Mouse (Mus musculus): ENCODE measurements around the gene Clps. TPM values are rescaled to one million over a fixed set of nuclear protein-coding genes. Genes with fewer than 3 reads are reported as not detected.
"Not testable (repeated sequence)": the region's sequence is repeated elsewhere in the genome, so short reads cannot be mapped to it uniquely, and the experiment has no call there.

Clps gene
- polyA plus RNA-seq, 1 experiment from 2014 or later = 0.44 TPM

- peak within 1 kb of the TSS; percentile 40 for H3K4me3 ChIP-seq
- 15% methylated on average over 48 of the region's 50 CpGs for WGBS
- H3K36me3 ChIP-seq = no peaks in the 10 kb centered on the region
- H3K27ac ChIP-seq (replicated peaks) = no peak within 1 kb of the TSS
- peak within 1 kb of the TSS; percentile 77 for H3K4me2 ChIP-seq
- peaks cover 12% of the 10 kb centered on the region for H3K4me1 ChIP-seq (replicated peaks)
- no peaks in the 10 kb centered on the region for H3K9me3 ChIP-seq
- peak within 1 kb of the TSS; percentile 40 for H3K9ac ChIP-seq
- no peaks in the 10 kb centered on the region for H3K27me3 ChIP-seq
- peak; percentile 78 for ATAC-seq (ENCODE audit: low FRiP score, low read depth)
Measured at GRCm38 (mm10) chr17:28575244-28576125, 14.9 kb upstream of the Clps start, which contains the start of gene Lhfpl5. Gene Lhfpl5, plus strand, starts transcription at chr17:28575641.

GRCm38 (mm10) chr17:28572941-28573340 lies 12.4 kb upstream of the Clps start:
- no peaks in the 10 kb centered on the region for H3K36me3 ChIP-seq
- H3K4me1 ChIP-seq (replicated peaks) = peaks cover 12% of the 10 kb centered on the region
- no peak overlapping the region for H3K9ac ChIP-seq
- H3K27me3 ChIP-seq = no peaks in the 10 kb centered on the region
- no peak for ATAC-seq (ENCODE audit: low FRiP score, low read depth)
- whole genome bisulfite sequencing = 82% methylated on average over 6 of the region's 6 CpGs
- H3K4me3 ChIP-seq = no peak overlapping the region
- no peak overlapping the region for H3K27ac ChIP-seq (replicated peaks)
- H3K4me2 ChIP-seq = no peak overlapping the region
- no peaks in the 10 kb centered on the region for H3K9me3 ChIP-seq

GRCm38 (mm10) chr17:28572521-28572920 lies 12.0 kb upstream of the Clps start:
- no peak for ATAC-seq (ENCODE audit: low FRiP score, low read depth)
- WGBS = 83% methylated on average over 7 of the region's 7 CpGs

DNA sequence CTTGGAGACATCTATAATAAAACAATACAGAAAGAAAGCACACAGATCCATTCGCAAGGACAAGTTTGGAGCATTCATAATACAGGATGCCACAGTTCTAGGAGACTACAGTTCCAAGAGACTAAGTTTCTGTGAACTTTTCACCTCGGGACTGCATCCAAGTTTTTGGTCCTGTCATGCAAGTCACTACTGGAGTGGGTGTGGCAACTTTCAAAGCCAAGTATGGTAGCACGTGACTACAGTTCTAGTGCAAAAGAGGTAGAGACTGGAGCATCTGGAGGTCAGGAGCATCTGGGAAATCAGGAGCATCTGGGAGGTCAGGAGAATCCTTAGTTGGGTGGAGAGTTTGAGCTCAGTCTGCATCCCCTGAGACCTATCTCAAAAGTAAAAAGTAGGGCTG lies 11.3 kb upstream of the Clps start:
- H3K27ac ChIP-seq (replicated peaks) = no peak overlapping the region
- ATAC-seq (ENCODE audit: low FRiP score, low read depth) = no peak
- no peak overlapping the region for H3K4me2 ChIP-seq
- H3K36me3 ChIP-seq = no peaks in the 10 kb centered on the region
- WGBS = 84% methylated on average over 3 of the region's 3 CpGs
- no peaks in the 10 kb centered on the region for H3K27me3 ChIP-seq
- H3K4me1 ChIP-seq (replicated peaks) = peaks cover 12% of the 10 kb centered on the region
- no peak overlapping the region for H3K4me3 ChIP-seq
- no peak overlapping the region for H3K9ac ChIP-seq
- no peaks in the 10 kb centered on the region for H3K9me3 ChIP-seq

More at GRCm38 (mm10) chr17:28572521-28572920, 12.0 kb upstream of the Clps start:
- Histone ChIP-seq H3K27ac (replicated peaks) (no peak overlapping the region), H3K36me3 (no peaks in the 10 kb centered on the region), H3K4me3 (no peak overlapping the region), H3K9ac (no peak overlapping the region), H3K9me3 (no peaks in the 10 kb centered on the region), H3K4me2 (no peak overlapping the region), H3K4me1 (replicated peaks) (peaks cover 12% of the 10 kb centered on the region), H3K27me3 (no peaks in the 10 kb centered on the region)

GRCm38 (mm10) chr17:28567541-28567940 lies 7.0 kb upstream of the Clps start:
- Histone ChIP-seq H3K9me3 (no peaks in the 10 kb centered on the region), H3K4me3 (no peak overlapping the region)

DNA sequence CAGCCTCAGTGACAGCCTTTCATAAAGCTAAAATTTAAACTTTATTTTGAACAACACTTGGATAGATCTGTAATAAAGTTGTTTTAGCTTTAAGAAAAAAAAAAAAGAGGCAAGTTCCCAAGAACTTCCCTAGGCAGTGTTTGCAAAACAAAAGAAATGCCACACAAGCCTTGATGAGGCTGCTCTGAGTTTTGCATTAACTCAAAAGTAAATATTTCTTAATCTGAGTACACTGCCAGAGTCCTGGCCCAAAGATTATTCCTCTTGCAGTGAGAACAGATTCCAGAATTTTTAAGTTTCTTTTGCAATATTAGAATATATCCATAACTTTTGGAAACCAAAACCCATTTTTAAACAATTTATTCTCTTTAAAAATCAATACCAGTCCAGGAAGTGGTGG lies 4.6 kb upstream of the Clps start:
- ATAC-seq (ENCODE audit: low FRiP score, low read depth) = no peak
- Histone ChIP-seq H3K9ac (no peak overlapping the region), H3K27ac (replicated peaks) (no peak overlapping the region), H3K36me3 (no peaks in the 10 kb centered on the region), H3K4me1 (replicated peaks) (no peaks in the 10 kb centered on the region), H3K4me3 (no peak overlapping the region), H3K27me3 (no peaks in the 10 kb centered on the region), H3K4me2 (no peak overlapping the region), H3K9me3 (no peaks in the 10 kb centered on the region)

More at GRCm38 (mm10) chr17:28567541-28567940, 7.0 kb upstream of the Clps start:
- H3K9ac ChIP-seq = no peak overlapping the region
- WGBS = 16% methylated on average over 3 of the region's 3 CpGs
- ATAC-seq (ENCODE audit: low FRiP score, low read depth) = no peak
- H3K4me1 ChIP-seq (replicated peaks) = no peaks in the 10 kb centered on the region
- no peak overlapping the region for H3K4me2 ChIP-seq
- H3K27me3 ChIP-seq = no peaks in the 10 kb centered on the region
- H3K27ac ChIP-seq (replicated peaks) = no peak overlapping the region
- no peaks in the 10 kb centered on the region for H3K36me3 ChIP-seq

DNA sequence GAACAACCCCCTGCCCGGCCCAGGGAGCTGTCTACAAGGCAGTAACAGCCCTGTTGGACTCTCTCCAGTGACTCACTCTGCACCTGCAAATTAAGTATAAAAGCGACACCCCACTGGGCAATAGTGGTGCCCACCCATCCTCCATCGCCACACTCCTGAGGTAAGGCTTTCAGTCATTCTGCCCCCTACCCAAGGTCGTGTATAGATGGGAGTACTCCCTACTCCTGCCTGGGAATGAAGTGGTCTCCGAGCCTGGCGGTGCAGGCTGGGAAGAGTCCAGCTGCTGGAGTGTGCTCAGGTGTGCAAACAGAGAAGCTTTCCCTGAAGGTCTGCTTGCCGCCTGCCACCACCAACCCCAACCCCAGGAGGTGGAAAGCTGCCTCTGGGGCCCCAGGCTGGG lies 1.0 kb upstream of the Clps start:
- Histone ChIP-seq H3K9ac (no peak overlapping the region), H3K9me3 (no peaks in the 10 kb centered on the region), H3K36me3 (no peaks in the 10 kb centered on the region), H3K4me2 (no peak overlapping the region), H3K27ac (replicated peaks) (no peak overlapping the region), H3K4me1 (replicated peaks) (no peaks in the 10 kb centered on the region), H3K27me3 (no peaks in the 10 kb centered on the region), H3K4me3 (no peak overlapping the region)
- WGBS = 68% methylated on average over 7 of the region's 7 CpGs
- no peak for ATAC-seq (ENCODE audit: low FRiP score, low read depth)

DNA sequence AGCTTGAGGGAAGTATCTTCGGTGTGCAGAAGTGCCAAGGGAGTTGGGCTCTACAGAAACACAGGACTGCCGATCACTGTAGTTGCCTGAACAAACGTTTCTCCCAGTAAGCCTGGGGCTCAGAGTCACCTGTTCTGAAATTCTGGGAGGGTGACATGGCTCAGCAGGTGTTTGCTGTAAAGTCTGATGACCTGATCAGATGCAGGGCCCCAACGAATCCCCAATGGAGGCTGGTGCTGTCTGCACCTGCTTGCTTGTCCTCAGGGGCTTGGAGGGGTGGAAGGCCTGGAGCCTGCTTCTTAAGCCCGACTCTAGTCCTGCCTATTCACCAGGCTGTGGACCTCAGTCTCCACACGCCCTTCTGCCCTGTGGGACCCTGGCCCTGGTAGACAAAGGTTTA lies 2.8 kb downstream of the Clps start:
- Histone ChIP-seq H3K4me1 (replicated peaks) (0 out of 2 replicates have a peak, but pooled peaks cover 3% of the 10 kb centered on the region), H3K36me3 (no peaks in the 10 kb centered on the region), H3K9ac (no peak overlapping the region), H3K4me2 (no peak overlapping the region), H3K27me3 (no peaks in the 10 kb centered on the region), H3K27ac (replicated peaks) (no peak overlapping the region), H3K9me3 (no peaks in the 10 kb centered on the region), H3K4me3 (no peak overlapping the region)
- 84% methylated on average over 6 of the region's 6 CpGs for WGBS
- ATAC-seq (ENCODE audit: low FRiP score, low read depth) = no peak

DNA sequence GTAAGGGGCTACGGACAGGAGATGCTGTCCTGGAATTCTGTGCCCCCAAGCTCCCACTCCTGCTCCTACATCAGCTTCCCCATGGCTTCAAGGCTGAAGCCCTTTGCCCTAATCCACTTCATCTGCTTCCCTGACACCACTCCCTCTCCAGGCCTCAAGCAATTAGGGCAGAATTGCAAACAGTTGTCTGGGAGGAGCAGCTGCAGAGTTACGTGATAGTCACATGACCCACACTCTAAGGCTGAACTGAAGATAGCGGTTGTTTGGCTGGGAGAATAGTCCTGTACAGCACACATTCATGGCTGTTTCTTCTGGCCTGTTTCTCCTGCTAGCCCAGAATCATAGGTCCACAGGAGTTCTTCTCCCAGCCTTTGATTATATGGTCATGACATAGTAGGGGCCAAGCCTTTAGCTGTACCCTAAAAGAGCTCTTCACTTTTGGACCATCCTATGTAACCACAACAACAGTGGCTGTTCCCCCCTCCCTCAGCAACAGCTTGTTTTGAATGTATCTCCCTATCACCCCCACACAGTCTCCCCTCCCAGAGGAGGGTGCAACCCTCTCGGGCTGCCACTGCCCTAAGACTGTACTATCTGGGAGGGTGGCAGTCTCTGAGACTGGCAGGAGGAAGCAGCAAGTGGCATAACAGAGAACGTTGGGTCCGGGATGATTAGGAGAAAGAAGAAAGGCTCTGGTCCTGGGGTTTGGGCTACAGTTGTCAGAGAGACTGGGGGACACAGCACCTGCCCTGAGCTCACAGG lies 3.8 kb downstream of the Clps start:
- H3K27me3 ChIP-seq = no peaks in the 10 kb centered on the region
- no peak overlapping the region for H3K4me3 ChIP-seq
- 0 out of 2 replicates have a peak, but pooled peaks cover 3% of the 10 kb centered on the region for H3K4me1 ChIP-seq (replicated peaks)
- H3K9me3 ChIP-seq = no peaks in the 10 kb centered on the region
- H3K9ac ChIP-seq = no peak overlapping the region
- WGBS = 63% methylated on average over 6 of the region's 6 CpGs
- no peak overlapping the region for H3K4me2 ChIP-seq
- H3K27ac ChIP-seq (replicated peaks) = no peak overlapping the region
- no peaks in the 10 kb centered on the region for H3K36me3 ChIP-seq
- ATAC-seq (ENCODE audit: low FRiP score, low read depth) = no peak

DNA sequence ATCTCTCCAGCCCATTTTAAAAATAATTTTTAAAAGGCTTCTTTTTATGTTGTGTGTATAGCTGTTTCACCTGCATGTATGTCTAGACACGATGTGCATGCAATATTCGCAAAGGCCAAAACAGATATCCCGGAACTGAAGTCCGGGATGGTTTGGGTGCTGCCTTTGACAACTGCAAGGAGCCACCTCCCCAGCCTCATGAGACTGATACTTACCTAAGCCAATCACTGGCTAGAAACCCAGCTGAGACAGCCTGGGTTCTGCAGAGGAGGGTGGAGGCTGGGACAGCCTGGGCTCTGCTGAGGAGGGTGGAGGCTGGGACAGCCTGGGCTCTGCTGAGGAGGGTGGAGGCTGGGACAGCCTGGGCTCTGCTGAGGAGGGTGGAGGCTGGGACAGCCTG lies 6.5 kb downstream of the Clps start:
- H3K4me1 ChIP-seq (replicated peaks); ATAC-seq (ENCODE audit: low FRiP score, low read depth); H3K4me2 ChIP-seq: not testable (repeated sequence)

GRCm38 (mm10) chr17:28553040-28553793 lies 7.3 kb downstream of the Clps start:
- no peak for ATAC-seq (ENCODE audit: low FRiP score, low read depth)

More for the DNA sequence above, 6.5 kb downstream of the Clps start:
- not testable (repeated sequence) for H3K9me3 ChIP-seq; H3K9ac ChIP-seq; H3K27ac ChIP-seq (replicated peaks); H3K27me3 ChIP-seq; H3K36me3 ChIP-seq; H3K4me3 ChIP-seq
- WGBS = 91% methylated on average over 4 of the region's 4 CpGs

More at GRCm38 (mm10) chr17:28553040-28553793, 7.3 kb downstream of the Clps start:
- no peaks in the 10 kb centered on the region for H3K9me3 ChIP-seq
- 0 out of 2 replicates have a peak overlapping the region, but pooled peaks have one; percentile 3 for H3K4me2 ChIP-seq
- no peaks in the 10 kb centered on the region for H3K36me3 ChIP-seq
- H3K4me3 ChIP-seq = no peak overlapping the region
- 0 out of 2 replicates have a peak, but pooled peaks cover 3% of the 10 kb centered on the region for H3K4me1 ChIP-seq (replicated peaks)
- 5% methylated on average over 14 of the region's 14 CpGs for WGBS
- no peak overlapping the region for H3K27ac ChIP-seq (replicated peaks)
- H3K27me3 ChIP-seq = no peaks in the 10 kb centered on the region
- no peak overlapping the region for H3K9ac ChIP-seq

Measured in hindbrain, embryonic 15.5 days (tissue).